Mouse (Mus musculus) kidney, adult 9 months (tissue): Measurements from ENCODE around the gene Cpb2.

Experiments used
- DNase-seq: peaks from one replicate; pipeline ENCODE4 v3.0.0; 2022

Gene Cpb2

GRCm38 (mm10) chr14:75246024-75247000 lies 4.2 kb downstream of the Cpb2 start:
- DNase-seq: no peak

- no peak for DNase-seq
Measured at GRCm38 (mm10) chr14:75250432-75250831, 8.3 kb downstream of the Cpb2 start.

GRCm38 (mm10) chr14:75256521-75256920 lies 14.4 kb downstream of the Cpb2 start:
- DNase-seq: peak; percentile 22

GRCm38 (mm10) chr14:75269531-75269930 lies 27.4 kb downstream of the Cpb2 start:
- no peak for DNase-seq

GRCm38 (mm10) chr14:75279716-75280115 lies 37.6 kb downstream of the Cpb2 start:
- no peak for DNase-seq

GRCm38 (mm10) chr14:75280406-75280805 lies 38.3 kb downstream of the Cpb2 start:
- DNase-seq: no peak

- no peak for DNase-seq
Measured at GRCm38 (mm10) chr14:75283609-75284192, 41.6 kb downstream of the Cpb2 start.

GRCm38 (mm10) chr14:75284193-75284915 lies 42.3 kb downstream of the Cpb2 start, which contains the start of gene Zc3h13:
TSS of gene Zc3h13 (plus strand) at chr14:75284373.
- peak; percentile 95 for DNase-seq

GRCm38 (mm10) chr14:75301081-75301480 lies 59.0 kb downstream of the Cpb2 start:
- no peak for DNase-seq

GRCm38 (mm10) chr14:75303807-75304206 lies 61.7 kb downstream of the Cpb2 start:
- DNase-seq: no peak

- DNase-seq: no peak
Measured at GRCm38 (mm10) chr14:75307855-75308254, 65.8 kb downstream of the Cpb2 start.

GRCm38 (mm10) chr14:75309336-75309992 lies 67.4 kb downstream of the Cpb2 start:
- peak; percentile 65 for DNase-seq

- no peak for DNase-seq
Measured at GRCm38 (mm10) chr14:75314484-75314883, 72.4 kb downstream of the Cpb2 start.

- DNase-seq: no peak
Measured at GRCm38 (mm10) chr14:75318736-75319135, 76.6 kb downstream of the Cpb2 start.

GRCm38 (mm10) chr14:75320269-75320668 lies 78.2 kb downstream of the Cpb2 start:
- DNase-seq: no peak

GRCm38 (mm10) chr14:75323354-75323753 lies 81.3 kb downstream of the Cpb2 start:
- DNase-seq: no peak

GRCm38 (mm10) chr14:75328062-75328461 lies 86.0 kb downstream of the Cpb2 start:
- no peak for DNase-seq

- no peak for DNase-seq
Measured at GRCm38 (mm10) chr14:75330621-75331020, 88.5 kb downstream of the Cpb2 start.
